Mouse (Mus musculus) kidney, adult 2 months (tissue): ENCODE measurements at regions not wholly inside any gene's neighbourhood (a gene's known extent, or its start where the extent isn't known, plus 50 kb on each side); places are given as distances from the start of the nearest gene placed in this dataset.

Source experiments
- CTCF ChIP-seq: fragments of 200-500 bp; conservative IDR thresholded peaks from 2 replicates; pipeline ENCODE4 v1.5.1; 2011; ENCODE audit warnings: low read depth, mild to moderate bottlenecking, control low read depth, low read length, moderate library complexity, mixed read lengths; ENCODE audit not compliant: insufficient read depth, insufficient read length
- POLR2A ChIP-seq: fragments of 200-500 bp; IDR thresholded peaks from one replicate; pipeline ENCODE4 v1.6.1; 2011; ENCODE audit warnings: low read depth, low read length, control low read depth

DNA sequence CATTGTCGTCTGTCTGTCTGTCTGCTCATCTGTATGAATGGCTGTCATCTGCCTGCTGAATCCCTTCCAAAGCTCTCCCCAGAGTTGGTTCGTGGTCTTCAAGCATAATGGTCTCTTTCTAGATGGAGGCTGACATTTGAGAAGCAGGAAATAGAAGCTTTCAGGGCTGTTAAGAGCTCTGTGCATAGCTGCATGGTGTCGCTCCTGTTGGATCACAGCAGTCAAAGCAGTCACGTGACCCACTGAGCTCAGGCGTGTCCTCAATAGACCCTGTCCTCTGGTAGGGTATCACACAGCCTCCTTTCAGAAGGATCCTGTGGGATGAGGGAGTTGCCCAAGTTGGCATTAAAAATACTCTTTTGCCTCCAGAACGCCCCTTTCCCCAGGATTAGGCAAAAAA lies 142.4 kb downstream of the Ppp4r2 start:
- no peak for TF ChIP-seq CTCF
- no peak for TF ChIP-seq POLR2A
